Mouse (Mus musculus) heart, adult 9 months (tissue): ENCODE measurements around the gene Nfkbia.

Experiments used
- DNase-seq, 2 experiments: peaks; one replicate each; pipeline ENCODE4 v3.0.0; 2022; ENCODE audit warnings: low spot score in 2 of 2

Nfkbia gene

GRCm38 (mm10) chr12:55466088-55466701 is 26.3 kb downstream of the Nfkbia start:
- DNase-seq = peak in 1 of 2 experiments; percentile 54

- DNase-seq = peak in 1 of 2 experiments; percentile 53
Measured at GRCm38 (mm10) chr12:55465401-55465983, 27.0 kb downstream of the Nfkbia start.

- DNase-seq = peak; percentile 27 to 31
Measured at GRCm38 (mm10) chr12:55464846-55465361, 27.5 kb downstream of the Nfkbia start.

GRCm38 (mm10) chr12:55463992-55464845 is 28.2 kb downstream of the Nfkbia start:
- peak; percentile 54 to 70 for DNase-seq

GRCm38 (mm10) chr12:55463087-55463486 is 29.4 kb downstream of the Nfkbia start:
- no peak for DNase-seq

- DNase-seq = no peak
Measured at GRCm38 (mm10) chr12:55462456-55462855, 30.0 kb downstream of the Nfkbia start.

- DNase-seq = no peak
Measured at GRCm38 (mm10) chr12:55461767-55462166, 30.7 kb downstream of the Nfkbia start.

- DNase-seq = no peak
Measured at GRCm38 (mm10) chr12:55460900-55461299, 31.5 kb downstream of the Nfkbia start.

- DNase-seq = no peak
Measured at GRCm38 (mm10) chr12:55459739-55460138, 32.7 kb downstream of the Nfkbia start.

GRCm38 (mm10) chr12:55456893-55457292 is 35.6 kb downstream of the Nfkbia start:
- DNase-seq = no peak

GRCm38 (mm10) chr12:55456136-55456535 is 36.3 kb downstream of the Nfkbia start:
- DNase-seq = no peak

- no peak for DNase-seq
Measured at GRCm38 (mm10) chr12:55455206-55455605, 37.2 kb downstream of the Nfkbia start.

- DNase-seq = no peak
Measured at GRCm38 (mm10) chr12:55453924-55454323, 38.5 kb downstream of the Nfkbia start.

- no peak for DNase-seq
Measured at GRCm38 (mm10) chr12:55452839-55453238, 39.6 kb downstream of the Nfkbia start.

GRCm38 (mm10) chr12:55450421-55450820 is 42.0 kb downstream of the Nfkbia start:
- no peak for DNase-seq

- no peak for DNase-seq
Measured at GRCm38 (mm10) chr12:55449048-55449447, 43.4 kb downstream of the Nfkbia start.

- DNase-seq = no peak
Measured at GRCm38 (mm10) chr12:55448457-55448856, 44.0 kb downstream of the Nfkbia start.

GRCm38 (mm10) chr12:55447396-55447760 is 45.1 kb downstream of the Nfkbia start:
- DNase-seq = no peak

GRCm38 (mm10) chr12:55446746-55447395 is 45.6 kb downstream of the Nfkbia start:
- peak; percentile 90 to 91 for DNase-seq

- DNase-seq = no peak
Measured at GRCm38 (mm10) chr12:55446366-55446745, 46.1 kb downstream of the Nfkbia start.

GRCm38 (mm10) chr12:55445583-55445982 is 46.9 kb downstream of the Nfkbia start:
- DNase-seq = no peak

GRCm38 (mm10) chr12:55444031-55444451 is 48.4 kb downstream of the Nfkbia start:
- DNase-seq = no peak
